ENCODE assay signal across 20 mouse cellular contexts in genomic region chr10:118169212-118169611, GRCm38 (mm10). TPM values are rescaled to one million over a fixed set of nuclear protein-coding genes. Genes with fewer than 3 reads are reported as not detected.
"Had no signal": no experiment of that assay in that cellular context is flagged by ENCODE, and none has a peak within 500 bp of the region (broad histone marks: within the 10 kb centered on the region; RNA-seq: fewer than 3 reads in every experiment).

No protein-coding gene starts in this region.

- H3K9ac ChIP-seq: limb, embryonic 12.5 days; liver, embryonic 13.5 days; liver, postnatal 0 days; lung, embryonic 15.5 days; neural tube, embryonic 12.5 days had no signal

- H3K4me1 ChIP-seq: limb, embryonic 12.5 days; liver, embryonic 13.5 days; lung, embryonic 15.5 days; neural tube, embryonic 12.5 days had no signal

- H3K27ac ChIP-seq: kidney, postnatal 0 days; layer of hippocampus, adult 2 months; limb, embryonic 12.5 days; liver, embryonic 13.5 days; lung, embryonic 15.5 days; macrophage; neural tube, embryonic 12.5 days had no signal

- H3K4me3 ChIP-seq: layer of hippocampus, adult 2 months; limb, embryonic 12.5 days; liver, embryonic 13.5 days; lung, embryonic 15.5 days; megakaryocyte, embryonic 14.5 days; myocyte; neural tube, embryonic 12.5 days had no signal

- H3K4me2 ChIP-seq: limb, embryonic 12.5 days; liver, embryonic 13.5 days; lung, embryonic 15.5 days; neural tube, embryonic 12.5 days had no signal

- H3K9me3 ChIP-seq: limb, embryonic 12.5 days; liver, embryonic 13.5 days; lung, embryonic 15.5 days; megakaryocyte, embryonic 14.5 days; neural tube, embryonic 12.5 days had no signal

- ATAC-seq: liver, postnatal 0 days had no signal

- DNase-seq: kidney, adult 9 months; kidney, postnatal 4 days; liver; liver, embryonic 13.5 days; liver, postnatal 0 days; lung, postnatal 14 days; midbrain, embryonic 14.5 days; right cerebral cortex, adult 18-20 months; right cerebral cortex, postnatal 25 days; thymus, postnatal 36 days had no signal

- H3K27me3 ChIP-seq: limb, embryonic 12.5 days; liver, embryonic 13.5 days; lung, embryonic 15.5 days; neural tube, embryonic 12.5 days had no signal

RNA-seq across cellular contexts. Expression of gene Il22, which starts 35.5 kb away (rescaled TPM):
- polyA plus RNA-seq: kidney, postnatal 0 days; limb, embryonic 12.5 days; liver, embryonic 13.5 days; liver, postnatal 0 days; lung, embryonic 15.5 days; macrophage; midbrain, embryonic 14.5 days; myocyte; neural tube, embryonic 12.5 days; small intestine, adult 2 months; stomach, embryonic 16.5 days had no signal
